Mouse (Mus musculus) testis, postnatal 14 days (tissue): ENCODE results near the gene Pigu.
A peak's percentile ranks its signal among the peaks of the same experiment; 100 is the strongest.

Experiments
- DNase-seq: peaks from one replicate; pipeline ENCODE4 v3.0.0; 2021; ENCODE audit warnings: low spot score

Pigu gene

GRCm38 (mm10) chr2:155356971-155357591 is at the start of gene Pigu:
Gene Pigu, minus strand, starts transcription at chr2:155357430.
- peak; percentile 95 for DNase-seq

- DNase-seq, result no peak
Observed at GRCm38 (mm10) chr2:155404635-155405034, 47.4 kb upstream of the Pigu start.

GRCm38 (mm10) chr2:155401926-155402325 is 44.7 kb upstream of the Pigu start:
- no peak for DNase-seq

- no peak for DNase-seq
Observed at GRCm38 (mm10) chr2:155400276-155400675, 43.0 kb upstream of the Pigu start.

- DNase-seq, result no peak
Observed at GRCm38 (mm10) chr2:155394586-155394985, 37.4 kb upstream of the Pigu start.

- peak; percentile 20 for DNase-seq
Observed at GRCm38 (mm10) chr2:155388573-155388972, 31.3 kb upstream of the Pigu start.

GRCm38 (mm10) chr2:155387052-155387451 is 29.8 kb upstream of the Pigu start:
- DNase-seq, result no peak

- DNase-seq, result peak; percentile 74
Observed at GRCm38 (mm10) chr2:155386534-155386899, 29.3 kb upstream of the Pigu start.

- peak; percentile 43 for DNase-seq
Observed at GRCm38 (mm10) chr2:155385731-155386533, 28.7 kb upstream of the Pigu start.

- DNase-seq, result peak; percentile 67
Observed at GRCm38 (mm10) chr2:155385090-155385489, 27.9 kb upstream of the Pigu start.

- DNase-seq, result peak; percentile 22
Observed at GRCm38 (mm10) chr2:155382791-155383438, 25.7 kb upstream of the Pigu start.

- no peak for DNase-seq
Observed at GRCm38 (mm10) chr2:155382332-155382700, 25.1 kb upstream of the Pigu start.

- peak; percentile 96 for DNase-seq
Observed at GRCm38 (mm10) chr2:155381643-155382331, 24.6 kb upstream of the Pigu start.

- no peak for DNase-seq
Observed at GRCm38 (mm10) chr2:155381060-155381437, 23.8 kb upstream of the Pigu start.

GRCm38 (mm10) chr2:155380261-155381059 is 23.2 kb upstream of the Pigu start, which contains the start of gene Trp53inp2:
Gene Trp53inp2, plus strand, starts transcription at chr2:155381059.
- DNase-seq, result no peak

- DNase-seq, result no peak
Observed at GRCm38 (mm10) chr2:155376191-155376590, 19.0 kb upstream of the Pigu start.

- no peak for DNase-seq
Observed at GRCm38 (mm10) chr2:155374521-155374920, 17.3 kb upstream of the Pigu start.

GRCm38 (mm10) chr2:155373886-155374285 is 16.7 kb upstream of the Pigu start:
- no peak for DNase-seq

- DNase-seq, result no peak
Observed at GRCm38 (mm10) chr2:155373302-155373701, 16.1 kb upstream of the Pigu start.

GRCm38 (mm10) chr2:155372451-155372850 is 15.2 kb upstream of the Pigu start:
- peak; percentile 16 for DNase-seq

GRCm38 (mm10) chr2:155369333-155369883 is 12.2 kb upstream of the Pigu start:
- peak; percentile 35 for DNase-seq
